Mouse (Mus musculus) heart, embryonic 11.5 days (tissue): ENCODE results near the gene Rps6kb2. TPM values are rescaled to one million over a fixed set of nuclear protein-coding genes. Genes with fewer than 3 reads are reported as not detected.

ENCODE experiments used
- ATAC-seq: fragments of 200-750 bp; cut with Nextera tagmentation; replicated peaks from 2 replicates; pipeline ENCODE4 v1.8.0; 2017; ENCODE audit warnings: moderate library complexity; ENCODE audit not compliant: insufficient number of reproducible peaks, low FRiP score, low TSS enrichment
- H3K27ac ChIP-seq: fragments of 300-500 bp; sonication (generic); 2 replicates; pipeline ENCODE4 v1.5.1; 2014; ENCODE audit warnings: mild to moderate bottlenecking, low read depth, low read length
- H3K27me3 ChIP-seq: fragments of 300-500 bp; sonication (generic); 2 replicates; pipeline ENCODE4 v1.6.1; 2014; ENCODE audit warnings: mild to moderate bottlenecking, low read length, mixed read lengths; ENCODE audit not compliant: control insufficient read depth, insufficient read depth
- H3K36me3 ChIP-seq: fragments of 300-500 bp; sonication (generic); 2 replicates; pipeline ENCODE4 v1.6.1; 2014; ENCODE audit warnings: mild to moderate bottlenecking, low read length, moderate library complexity, mixed read lengths; ENCODE audit not compliant: control insufficient read depth, insufficient read depth
- H3K4me1 ChIP-seq: fragments of 300-500 bp; sonication (generic); 2 replicates; pipeline ENCODE4 v1.6.1; 2014; ENCODE audit warnings: low read length; ENCODE audit not compliant: control insufficient read depth, insufficient read depth
- H3K4me2 ChIP-seq: fragments of 300-500 bp; sonication (generic); 2 replicates; pipeline ENCODE4 v1.6.1; 2014; ENCODE audit warnings: mild to moderate bottlenecking, moderate library complexity
- H3K4me3 ChIP-seq: fragments of 300-500 bp; sonication (generic); 2 replicates; pipeline ENCODE4 v1.5.1; 2014; ENCODE audit warnings: low read depth, low read length
- H3K9ac ChIP-seq: fragments of 300-500 bp; sonication (generic); 2 replicates; pipeline ENCODE4 v1.6.1; 2014; ENCODE audit warnings: mild to moderate bottlenecking, low read depth, low read length, moderate library complexity
- H3K9me3 ChIP-seq: fragments of 300-500 bp; sonication (generic); replicated peaks from 2 replicates; pipeline ENCODE4 v1.6.1; 2016; ENCODE audit warnings: low read length; ENCODE audit not compliant: control insufficient read depth
- WGBS: fragments of 180-500 bp; shearing (Covaris S2); extraction: QIAGEN DNeasy Blood & Tissue Kit; methylation state at CpG from one replicate; pipeline ENCODE4 v1.1.7; 2014; ENCODE audit not compliant: insufficient replicate concordance; 5-methylcytosine and 5-hydroxymethylcytosine counted together
- polyA plus RNA-seq: library from polyadenylated mRNA; unstranded; fragments of >200 nt; fragmentation: Nextera tagmentation; extraction: Ambion mirVana; gene quantifications from 2 replicates; pipeline ENCODE4 v1.2.1, GENCODE M21; 2014

Gene Rps6kb2
- polyA plus RNA-seq, 1 experiment from 2014 or later = 38.1 TPM

DNA sequence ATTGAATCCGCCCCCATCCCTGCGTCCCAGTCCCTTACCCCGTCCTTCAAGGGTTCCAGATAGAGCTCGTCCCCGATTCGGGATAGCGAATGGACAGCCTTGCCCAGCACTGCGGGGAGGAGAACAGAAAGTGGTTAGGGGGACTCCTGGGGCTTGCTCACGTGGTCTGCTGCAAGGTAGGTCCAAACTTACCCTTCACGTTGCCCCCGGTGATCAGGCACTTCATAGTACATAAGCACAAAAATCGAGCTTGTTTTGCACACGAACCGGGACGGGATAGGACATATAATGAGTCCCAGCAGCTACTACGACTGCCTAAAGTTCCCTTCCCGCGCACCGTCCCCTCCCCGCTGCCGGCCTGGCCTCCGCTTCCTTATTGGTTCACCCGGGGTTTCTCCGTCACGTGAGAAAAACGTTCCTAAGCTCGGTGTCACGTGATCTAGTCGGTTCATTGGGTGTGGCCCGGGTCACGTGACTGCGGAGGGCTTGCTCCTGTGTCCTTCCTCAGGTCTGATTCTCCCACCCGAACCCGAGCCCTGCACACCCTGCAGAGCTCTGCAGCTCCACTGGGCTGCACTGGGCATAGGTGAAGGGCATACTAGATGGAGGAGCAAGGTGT, 38.2 kb upstream of the Rps6kb2 start, which contains the start of gene Rad9a:
Rad9a (minus strand) TSS at position 372 of the 619 bp plus-strand sequence.
- H3K27me3 ChIP-seq = peaks cover 6% of the 10 kb centered on the region
- under 1% methylated on average over 34 of the region's 34 CpGs for WGBS
- peak within 1 kb of the TSS; percentile 60; the same call in 1 of the 2 replicates for H3K27ac ChIP-seq
- peak within 1 kb of the TSS; percentile 82 for H3K9ac ChIP-seq
- H3K4me3 ChIP-seq = peak within 1 kb of the TSS; percentile 71
- H3K9me3 ChIP-seq = no peaks in the 10 kb centered on the region
- peaks cover 24% of the 10 kb centered on the region for H3K4me1 ChIP-seq
- H3K36me3 ChIP-seq = peaks cover 10% of the 10 kb centered on the region
- peak within 1 kb of the TSS; percentile 80 for H3K4me2 ChIP-seq
- peak; percentile 88 for ATAC-seq

GRCm38 (mm10) chr19:4197180-4197579, 34.0 kb upstream of the Rps6kb2 start:
- Histone ChIP-seq H3K36me3 (peaks cover 27% of the 10 kb centered on the region), H3K27ac (no peak overlapping the region), H3K4me3 (no peak overlapping the region), H3K9me3 (no peaks in the 10 kb centered on the region), H3K4me1 (peaks cover 38% of the 10 kb centered on the region), H3K4me2 (no peak overlapping the region), H3K27me3 (no peaks in the 10 kb centered on the region), H3K9ac (no peak overlapping the region)
- ATAC-seq = no peak
- 59% methylated on average over 3 of the region's 3 CpGs for WGBS

GRCm38 (mm10) chr19:4196548-4196947, 33.4 kb upstream of the Rps6kb2 start:
- Histone ChIP-seq H3K9ac (peak overlapping the region; percentile 36; the same call in 1 of the 2 replicates), H3K4me1 (peaks cover 34% of the 10 kb centered on the region), H3K4me2 (no peak overlapping the region), H3K27me3 (no peaks in the 10 kb centered on the region), H3K9me3 (no peaks in the 10 kb centered on the region), H3K4me3 (no peak overlapping the region), H3K27ac (no peak overlapping the region), H3K36me3 (peaks cover 27% of the 10 kb centered on the region)
- ATAC-seq = no peak
- 41% methylated on average over 5 of the region's 5 CpGs for WGBS

GRCm38 (mm10) chr19:4196048-4196447, 32.9 kb upstream of the Rps6kb2 start:
- no peak overlapping the region for H3K4me2 ChIP-seq
- peaks cover 27% of the 10 kb centered on the region for H3K36me3 ChIP-seq
- H3K4me3 ChIP-seq = no peak overlapping the region
- 69% methylated on average over 2 of the region's 2 CpGs for WGBS
- no peak overlapping the region for H3K27ac ChIP-seq
- no peaks in the 10 kb centered on the region for H3K27me3 ChIP-seq
- peaks cover 38% of the 10 kb centered on the region for H3K4me1 ChIP-seq
- H3K9me3 ChIP-seq = no peaks in the 10 kb centered on the region
- H3K9ac ChIP-seq = no peak overlapping the region
- ATAC-seq = no peak

- Histone ChIP-seq H3K27ac (no peak overlapping the region), H3K36me3 (peaks cover 27% of the 10 kb centered on the region), H3K9me3 (no peaks in the 10 kb centered on the region), H3K4me1 (peaks cover 33% of the 10 kb centered on the region), H3K27me3 (no peaks in the 10 kb centered on the region), H3K4me2 (no peak overlapping the region), H3K4me3 (no peak overlapping the region), H3K9ac (no peak overlapping the region)
- WGBS = 76% methylated on average over 12 of the region's 12 CpGs
- ATAC-seq = no peak
These were observed 31.9 kb upstream of the Rps6kb2 start for GRCm38 (mm10) chr19:4194776-4195650.

GRCm38 (mm10) chr19:4194021-4194724, 31.0 kb upstream of the Rps6kb2 start:
- Histone ChIP-seq H3K9ac (no peak overlapping the region), H3K9me3 (no peaks in the 10 kb centered on the region), H3K4me3 (no peak overlapping the region), H3K36me3 (peaks cover 22% of the 10 kb centered on the region), H3K27ac (no peak overlapping the region), H3K4me2 (no peak overlapping the region), H3K27me3 (no peaks in the 10 kb centered on the region), H3K4me1 (peaks cover 32% of the 10 kb centered on the region)
- ATAC-seq = no peak
- 77% methylated on average over 8 of the region's 8 CpGs for WGBS

DNA sequence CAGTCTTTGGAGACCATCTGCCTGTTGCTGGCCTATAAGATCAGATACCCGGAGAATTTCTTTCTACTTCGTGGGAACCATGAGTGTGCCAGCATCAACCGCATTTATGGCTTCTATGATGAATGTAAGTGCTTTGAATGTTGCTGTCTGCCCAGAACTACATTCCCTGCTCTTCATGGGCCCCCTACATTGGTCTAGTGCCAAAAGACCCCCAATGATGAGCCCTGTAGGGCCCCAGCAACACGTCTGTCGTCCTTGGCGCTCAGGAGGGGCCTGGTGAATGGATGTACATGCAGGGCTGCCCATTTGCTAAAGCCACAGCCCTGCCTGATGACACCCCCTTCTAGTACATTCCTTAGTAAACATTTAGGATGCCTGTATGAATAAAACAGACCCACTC, 30.0 kb upstream of the Rps6kb2 start:
- peaks cover 21% of the 10 kb centered on the region for H3K36me3 ChIP-seq
- H3K4me3 ChIP-seq = peak overlapping the region; percentile 61
- H3K27me3 ChIP-seq = no peaks in the 10 kb centered on the region
- H3K27ac ChIP-seq = no peak overlapping the region
- peak overlapping the region; percentile 93 for H3K9ac ChIP-seq
- peak overlapping the region; percentile 89 for H3K4me2 ChIP-seq
- WGBS = 58% methylated on average over 6 of the region's 6 CpGs
- H3K4me1 ChIP-seq = peaks cover 32% of the 10 kb centered on the region
- no peak for ATAC-seq
- H3K9me3 ChIP-seq = no peaks in the 10 kb centered on the region

DNA sequence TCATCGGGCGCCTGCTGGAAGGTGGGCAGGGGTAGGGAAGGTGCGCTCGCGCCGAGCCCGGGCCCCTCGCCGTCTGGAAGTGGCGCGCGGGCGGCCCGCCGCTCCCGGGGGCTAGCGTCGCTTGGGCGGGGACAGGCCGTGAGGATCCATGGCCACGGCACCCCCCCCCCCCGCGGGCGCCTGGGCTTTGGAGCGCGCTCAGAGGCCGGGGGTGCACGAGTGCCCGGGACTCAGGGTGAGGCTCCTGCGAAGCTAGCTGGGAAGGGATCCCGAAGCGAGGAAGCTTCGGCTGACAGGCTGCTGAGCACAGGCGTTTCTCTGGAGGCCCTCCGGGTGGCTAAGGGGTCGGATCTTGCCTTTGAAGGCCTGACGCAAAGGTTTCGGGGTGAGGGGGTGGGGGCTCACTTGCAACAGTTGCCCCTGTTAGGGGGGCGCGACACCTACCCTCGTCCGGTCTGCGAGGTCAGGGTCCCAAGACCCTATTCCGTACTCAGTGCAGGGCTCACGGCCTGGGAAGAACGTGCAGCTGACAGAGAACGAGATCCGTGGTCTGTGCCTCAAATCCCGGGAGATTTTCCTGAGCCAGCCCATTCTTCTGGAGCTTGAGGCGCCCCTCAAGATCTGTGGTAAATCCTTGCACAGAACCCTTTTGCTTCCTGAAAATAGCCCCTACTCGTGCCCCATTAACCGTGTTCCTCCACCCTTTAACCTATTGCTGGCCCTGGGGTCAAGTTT, 29.3 kb upstream of the Rps6kb2 start:
- Histone ChIP-seq H3K9me3 (no peaks in the 10 kb centered on the region), H3K4me3 (peak overlapping the region; percentile 61), H3K36me3 (peaks cover 20% of the 10 kb centered on the region), H3K27ac (peak overlapping the region; percentile 87), H3K9ac (peak overlapping the region; percentile 93), H3K4me2 (peak overlapping the region; percentile 89), H3K27me3 (no peaks in the 10 kb centered on the region), H3K4me1 (peaks cover 32% of the 10 kb centered on the region)
- peak; percentile 55 for ATAC-seq
- WGBS = under 1% methylated on average over 50 of the region's 52 CpGs
